Mouse (Mus musculus) myocyte (in vitro differentiated cells): ENCODE measurements around the gene Lpar4. TPM values are rescaled to one million over a fixed set of nuclear protein-coding genes. Genes with fewer than 3 reads are reported as not detected.

Source experiments
- H3K27me3 ChIP-seq: one replicate; pipeline ENCODE4 v1.6.1; 2011; ENCODE audit not compliant: control insufficient read depth, insufficient read depth, insufficient read length
- H3K36me3 ChIP-seq: one replicate; pipeline ENCODE4 v1.6.1; 2011; ENCODE audit not compliant: control insufficient read depth, insufficient read depth
- H3K4me2 ChIP-seq: one replicate; pipeline ENCODE4 v1.6.1; 2011; ENCODE audit warnings: low read depth, control low read depth
- H3K4me3 ChIP-seq: one replicate; pipeline ENCODE4 v1.5.1; 2011; ENCODE audit warnings: mild to moderate bottlenecking, control low read depth, moderate library complexity
- H3K79me2 ChIP-seq: one replicate; pipeline ENCODE4 v1.6.1; 2011; ENCODE audit not compliant: control insufficient read depth, insufficient read depth
- H3ac ChIP-seq: one replicate; pipeline ENCODE4 v1.6.1; 2011; ENCODE audit not compliant: control insufficient read depth, insufficient read length
- CEBPB ChIP-seq: IDR thresholded peaks from 2 replicates; pipeline ENCODE4 v1.6.1; 2011; ENCODE audit warnings: mild to moderate bottlenecking, moderate library complexity; ENCODE audit not compliant: poor library complexity, insufficient read depth, severe bottlenecking
- E2F4 ChIP-seq: IDR thresholded peaks from one replicate; pipeline ENCODE4 v1.6.1; 2011; ENCODE audit warnings: mild to moderate bottlenecking, control low read depth, moderate library complexity; ENCODE audit not compliant: insufficient read depth
- MAX ChIP-seq: IDR thresholded peaks from one replicate; pipeline ENCODE4 v1.6.1; 2011; ENCODE audit warnings: low read depth, mild to moderate bottlenecking, control low read depth
- MYOD1 ChIP-seq, 3 experiments: IDR thresholded peaks; one replicate each; pipeline ENCODE4 v1.6.1; 2011; ENCODE audit warnings: control low read depth in 2 of 3, low read depth in 2 of 3, mild to moderate bottlenecking in 2 of 3, moderate library complexity in 1 of 3; ENCODE audit not compliant: insufficient read length in 2 of 3, control insufficient read depth in 1 of 3
- MYOG ChIP-seq, 3 experiments: IDR thresholded peaks; one replicate each; pipeline ENCODE4 v1.6.1; 2011; ENCODE audit warnings: control low read depth in 2 of 3, low read depth in 2 of 3, mild to moderate bottlenecking in 2 of 3; ENCODE audit not compliant: insufficient read length in 2 of 3, control insufficient read depth in 1 of 3, insufficient read depth in 1 of 3
- POLR2A ChIP-seq: IDR thresholded peaks from one replicate; pipeline ENCODE4 v1.6.1; 2011; ENCODE audit warnings: low read depth, mild to moderate bottlenecking, control low read depth, moderate library complexity; ENCODE audit not compliant: insufficient read length
- POLR2AphosphoS2 ChIP-seq: IDR thresholded peaks from one replicate; pipeline ENCODE4 v1.6.1; 2011; ENCODE audit warnings: low read depth, control low read depth; ENCODE audit not compliant: insufficient read length
- REST ChIP-seq: IDR thresholded peaks from one replicate; pipeline ENCODE4 v1.6.1; 2011; ENCODE audit warnings: mild to moderate bottlenecking, control low read depth, moderate library complexity; ENCODE audit not compliant: insufficient read depth, insufficient read length
- SRF ChIP-seq: IDR thresholded peaks from one replicate; pipeline ENCODE4 v1.6.1; 2011; ENCODE audit warnings: low read depth; ENCODE audit not compliant: control insufficient read depth, insufficient read length
- TCF12 ChIP-seq: IDR thresholded peaks from one replicate; pipeline ENCODE4 v1.6.1; 2011; ENCODE audit warnings: mild to moderate bottlenecking, control low read depth; ENCODE audit not compliant: poor library complexity, insufficient read depth, severe bottlenecking
- TCF3 ChIP-seq: IDR thresholded peaks from one replicate; pipeline ENCODE4 v1.6.1; 2011; ENCODE audit warnings: low read depth, control low read depth; ENCODE audit not compliant: insufficient read length
- USF1 ChIP-seq: IDR thresholded peaks from one replicate; pipeline ENCODE4 v1.6.1; 2011; ENCODE audit warnings: low read depth, mild to moderate bottlenecking, control low read depth, moderate library complexity
- polyA plus RNA-seq: library from polyadenylated mRNA; unstranded; fragments of >200 nt; fragmentation: generic; extraction: Trizol; gene quantifications from one replicate; pipeline ENCODE4 v1.2.1, GENCODE M21; 2012; ENCODE audit warnings: missing spikeins

The Lpar4 gene
- polyA plus RNA-seq, 1 experiment = 0.61 TPM

GRCm38 (mm10) chrX:106920828-106921619 is 599 bp downstream of the Lpar4 start:
- no peak overlapping the region for H3ac ChIP-seq
- no peaks in the 10 kb centered on the region for H3K36me3 ChIP-seq
- H3K27me3 ChIP-seq = no peaks in the 10 kb centered on the region
- H3K79me2 ChIP-seq = no peaks in the 10 kb centered on the region
- peak overlapping the region; percentile 49 for H3K4me2 ChIP-seq
- peak overlapping the region; percentile 23 for H3K4me3 ChIP-seq
- TF ChIP-seq REST (no peak), CEBPB (no peak), TCF3 (no peak), MYOG (IDR thresholded peaks at IDR 0.05; ENCODE audit: control insufficient read depth in 1 of 3, insufficient read depth in 1 of 3, insufficient read length in 2 of 3, low read depth in 2 of 3) (no peak), MAX (no peak), E2F4 (no peak), MYOD1 (IDR thresholded peaks at IDR 0.05; ENCODE audit: control insufficient read depth in 1 of 3, insufficient read length in 2 of 3, low read depth in 2 of 3) (no peak), POLR2AphosphoS2 (no peak), SRF (no peak), USF1 (no peak), POLR2A (no peak), TCF12 (no peak)

DNA sequence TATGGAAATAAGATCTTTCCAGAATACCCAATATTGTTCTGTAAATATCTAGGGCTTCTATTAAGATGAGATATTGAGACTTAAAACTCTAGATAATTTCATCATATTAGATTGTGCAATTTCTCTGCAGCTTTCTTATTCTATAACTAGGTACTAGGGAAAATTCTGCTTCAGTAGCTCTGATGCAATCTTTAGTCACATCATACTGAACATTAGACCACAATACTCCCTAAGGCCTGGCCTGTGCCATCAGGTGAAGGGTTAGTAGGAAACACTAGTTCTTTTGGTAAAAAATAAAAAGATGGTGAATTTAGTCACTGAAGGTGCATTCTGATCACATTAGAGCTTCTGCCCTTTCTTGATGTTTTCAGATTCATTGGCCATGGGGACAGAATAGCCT is 4.1 kb downstream of the Lpar4 start:
- Histone ChIP-seq H3K36me3 (no peaks in the 10 kb centered on the region), H3K79me2 (no peaks in the 10 kb centered on the region), H3K4me3 (no peak overlapping the region), H3K27me3 (no peaks in the 10 kb centered on the region), H3ac (no peak overlapping the region), H3K4me2 (no peak overlapping the region)
- TF ChIP-seq CEBPB = peak; percentile 34; the same call in 1 of the 2 replicates
- no peak for TF ChIP-seq TCF12
- no peak for TF ChIP-seq MYOD1 (IDR thresholded peaks at IDR 0.05; ENCODE audit: control insufficient read depth in 1 of 3, insufficient read length in 2 of 3, low read depth in 2 of 3)
- no peak for TF ChIP-seq USF1
- TF ChIP-seq REST = no peak

DNA sequence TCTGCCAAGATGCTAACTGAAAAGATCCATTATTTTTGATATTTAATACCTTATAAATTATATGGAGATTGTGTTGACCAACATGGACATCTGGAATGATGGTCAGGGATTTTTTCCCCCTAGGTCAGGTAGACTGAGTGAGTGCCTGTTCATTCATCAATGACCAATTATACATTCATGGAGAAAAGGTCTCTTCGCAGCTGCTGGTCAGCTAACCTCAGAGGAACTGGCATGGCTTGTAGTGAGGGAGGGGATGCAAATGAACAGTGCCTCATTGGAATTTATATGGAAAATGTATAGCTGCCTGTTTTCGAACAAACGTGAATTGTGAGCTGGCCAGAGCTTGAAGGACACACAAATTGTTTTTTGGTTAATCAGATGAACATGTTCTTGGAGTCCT is 18.9 kb downstream of the Lpar4 start:
- Histone ChIP-seq H3K27me3 (no peaks in the 10 kb centered on the region), H3K36me3 (no peaks in the 10 kb centered on the region), H3K4me2 (no peak overlapping the region), H3K79me2 (no peaks in the 10 kb centered on the region), H3K4me3 (no peak overlapping the region), H3ac (no peak overlapping the region)
- no peak for TF ChIP-seq REST
- no peak for TF ChIP-seq MYOD1 (IDR thresholded peaks at IDR 0.05; ENCODE audit: control insufficient read depth in 1 of 3, insufficient read length in 2 of 3, low read depth in 2 of 3)
- TF ChIP-seq USF1 = no peak
- no peak for TF ChIP-seq SRF
- no peak for TF ChIP-seq POLR2AphosphoS2
- no peak for TF ChIP-seq MYOG (IDR thresholded peaks at IDR 0.05; ENCODE audit: control insufficient read depth in 1 of 3, insufficient read depth in 1 of 3, insufficient read length in 2 of 3, low read depth in 2 of 3)

DNA sequence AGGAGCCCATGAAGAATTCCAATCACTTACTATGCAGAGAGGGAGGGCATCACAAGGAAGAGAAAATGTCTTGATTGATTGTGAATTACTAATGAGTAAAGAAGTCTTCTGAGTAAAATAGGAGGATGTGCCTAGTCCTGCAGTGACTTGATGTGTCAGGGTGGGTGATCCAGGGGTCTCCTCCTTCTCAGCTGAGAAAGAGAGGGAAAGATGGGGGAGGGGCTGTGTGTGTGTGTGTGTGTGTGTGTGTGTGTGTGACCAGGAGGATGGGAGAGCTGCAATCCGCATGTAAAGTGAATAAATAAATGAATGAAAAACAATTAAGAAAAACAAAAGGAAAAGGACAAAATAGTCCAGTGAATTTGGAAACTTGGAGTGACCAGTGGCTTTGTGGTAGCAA is 30.1 kb downstream of the Lpar4 start:
- Histone ChIP-seq H3K36me3 (no peaks in the 10 kb centered on the region), H3ac (no peak overlapping the region), H3K4me2 (no peak overlapping the region), H3K4me3 (no peak overlapping the region), H3K79me2 (no peaks in the 10 kb centered on the region), H3K27me3 (no peaks in the 10 kb centered on the region)
- TF ChIP-seq POLR2AphosphoS2 (no peak), MYOD1 (IDR thresholded peaks at IDR 0.05; ENCODE audit: control insufficient read depth in 1 of 3, insufficient read length in 2 of 3, low read depth in 2 of 3) (no peak), SRF (no peak), MYOG (IDR thresholded peaks at IDR 0.05; ENCODE audit: control insufficient read depth in 1 of 3, insufficient read depth in 1 of 3, insufficient read length in 2 of 3, low read depth in 2 of 3) (no peak), MAX (no peak), E2F4 (no peak), TCF3 (no peak), CEBPB (no peak), POLR2A (no peak), REST (no peak), USF1 (no peak), TCF12 (no peak)

- no peaks in the 10 kb centered on the region for H3K27me3 ChIP-seq
- no peak overlapping the region for H3K4me2 ChIP-seq
- TF ChIP-seq E2F4 (no peak), TCF3 (no peak), REST (no peak), CEBPB (no peak), USF1 (no peak), POLR2AphosphoS2 (no peak), SRF (no peak), MAX (no peak), TCF12 (no peak), POLR2A (no peak), MYOD1 (IDR thresholded peaks at IDR 0.05; ENCODE audit: control insufficient read depth in 1 of 3, insufficient read length in 2 of 3, low read depth in 2 of 3) (no peak), MYOG (IDR thresholded peaks at IDR 0.05; ENCODE audit: control insufficient read depth in 1 of 3, insufficient read depth in 1 of 3, insufficient read length in 2 of 3, low read depth in 2 of 3) (no peak)
- no peak overlapping the region for H3K4me3 ChIP-seq
- no peaks in the 10 kb centered on the region for H3K79me2 ChIP-seq
- H3K36me3 ChIP-seq = no peaks in the 10 kb centered on the region
- H3ac ChIP-seq = no peak overlapping the region
Measured at GRCm38 (mm10) chrX:106951016-106951415, 30.6 kb downstream of the Lpar4 start.
